Mouse (Mus musculus) inflammation-experienced regulatory T-cells, adult 6 months (primary cell): ENCODE results near the gene Tmem121b. TPM values are rescaled to one million over a fixed set of nuclear protein-coding genes. Genes with fewer than 3 reads are reported as not detected.

Experiments
- ATAC-seq: one replicate; pipeline ENCODE4 v1.8.0; 2017
- polyA plus RNA-seq, 3 experiments: library from polyadenylated mRNA; unstranded; fragments of 100-300 nt; shearing (Covaris generic); gene quantifications; one replicate each; pipeline ENCODE4 v1.2.1; 2017

The Tmem121b gene
- polyA plus RNA-seq, 3 experiments from 2014 or later = 0.41 to 0.56 TPM; not detected in 1

DNA sequence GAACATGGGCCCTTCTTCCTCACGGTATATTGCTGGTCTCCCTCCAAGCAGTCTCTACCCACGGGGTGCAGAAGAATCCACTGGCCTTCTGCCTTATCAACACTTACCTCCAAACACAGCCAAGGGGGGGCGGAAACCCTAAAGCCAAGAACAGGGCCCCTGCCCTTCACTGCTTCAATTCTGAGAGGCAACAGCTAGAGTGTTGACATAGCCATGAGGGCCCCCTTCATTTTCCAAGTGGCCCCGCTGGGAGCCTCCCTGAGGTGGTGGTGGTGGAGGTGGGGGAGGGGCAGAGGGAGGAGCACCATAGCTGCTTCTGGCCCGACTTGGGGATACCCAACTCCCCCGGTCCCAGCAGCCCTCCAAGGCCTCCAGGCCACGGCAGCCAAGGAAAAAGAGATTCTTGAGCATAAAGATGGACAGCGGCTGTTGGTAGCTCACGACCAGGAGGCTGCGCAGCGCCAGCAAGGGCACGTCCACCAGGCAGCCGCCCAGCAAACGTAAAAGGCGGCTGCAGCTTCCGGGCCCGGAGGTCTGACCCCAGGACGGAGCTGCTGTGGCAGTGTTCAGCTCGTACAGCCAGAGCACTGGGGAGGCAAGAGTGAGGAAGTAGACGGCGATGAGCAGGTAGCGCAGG is 1.6 kb downstream of the Tmem121b start:
- ATAC-seq = peak; percentile 39

DNA sequence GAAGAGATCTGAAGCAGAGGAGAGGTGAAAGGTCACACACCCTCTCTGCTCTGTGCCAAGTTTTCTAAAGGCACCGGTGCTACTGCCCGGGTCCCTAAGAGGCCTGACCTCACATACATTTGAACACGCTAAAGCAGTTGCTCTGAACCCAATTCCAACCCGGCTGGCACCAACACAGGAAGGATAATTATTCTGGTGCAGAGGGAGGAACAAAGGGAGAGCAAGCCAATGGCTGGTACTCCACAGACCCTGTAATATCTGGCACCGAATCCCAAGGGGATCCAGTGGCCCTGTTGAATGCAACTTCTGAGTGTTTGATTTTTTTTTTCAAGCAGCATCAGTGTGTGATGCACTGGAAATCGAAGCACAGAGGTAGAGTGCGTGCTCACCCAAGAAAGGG is 2.5 kb downstream of the Tmem121b start:
- ATAC-seq = no peak

DNA sequence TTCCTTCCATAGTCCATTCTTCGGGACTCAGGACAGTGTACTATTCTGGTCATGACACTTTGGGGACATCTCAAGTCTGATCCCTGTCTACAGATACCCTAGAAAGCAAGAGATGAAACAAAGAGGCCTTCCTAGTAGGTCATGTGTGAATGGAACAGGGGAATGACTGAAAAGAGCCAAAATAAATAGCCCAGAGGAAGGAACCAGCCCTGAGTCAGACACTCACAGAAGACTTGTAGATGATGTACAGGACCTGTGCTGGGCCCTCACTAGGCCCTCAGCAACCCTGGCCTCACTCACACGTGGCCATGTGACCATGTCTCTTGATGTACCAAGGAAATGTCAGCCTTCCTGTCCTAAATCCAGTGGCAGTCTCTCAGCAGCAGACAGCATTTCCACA is 4.1 kb downstream of the Tmem121b start:
- ATAC-seq = no peak

DNA sequence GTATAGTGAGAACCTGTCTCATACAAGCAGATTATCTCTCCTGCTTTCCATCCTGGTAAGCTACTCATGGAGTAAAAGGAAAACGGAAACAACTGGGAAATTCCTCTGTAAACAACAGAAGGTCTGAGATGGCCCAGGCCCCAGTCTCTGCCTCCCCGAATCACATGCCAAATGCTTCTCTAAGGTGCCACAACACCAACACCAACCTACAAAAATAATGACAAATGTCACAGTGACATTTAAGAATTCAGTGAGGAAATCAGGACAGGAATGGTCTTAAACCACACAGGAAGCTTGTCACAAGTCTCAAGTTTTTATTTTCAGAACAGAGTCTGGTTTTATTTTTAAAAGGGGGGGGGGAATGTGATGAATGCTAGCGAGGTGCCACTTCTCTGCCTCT is 5.0 kb downstream of the Tmem121b start:
- peak; percentile 29 for ATAC-seq

DNA sequence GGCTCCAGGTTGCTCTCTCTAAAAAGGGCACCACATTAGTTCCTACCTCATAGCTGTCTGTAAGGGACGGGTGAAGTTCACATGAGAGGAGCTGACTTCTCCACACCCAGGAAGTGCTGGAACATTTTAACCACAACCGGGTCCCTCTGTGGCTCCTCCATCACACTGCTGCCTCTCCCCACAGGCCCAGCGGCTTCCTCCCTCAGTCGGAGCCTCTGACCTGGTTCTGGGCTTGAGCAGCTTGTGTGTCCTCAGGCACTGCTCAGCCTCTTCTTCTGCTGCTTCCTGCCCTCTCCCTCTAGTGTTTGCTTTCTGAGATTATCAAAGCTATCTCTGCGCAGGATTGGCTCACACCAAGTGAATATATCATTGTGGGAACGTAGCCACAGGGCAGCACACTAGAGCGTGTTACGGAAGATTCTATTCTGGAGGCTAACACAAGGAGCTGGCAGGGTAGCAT is 7.5 kb downstream of the Tmem121b start:
- peak; percentile 65 for ATAC-seq

DNA sequence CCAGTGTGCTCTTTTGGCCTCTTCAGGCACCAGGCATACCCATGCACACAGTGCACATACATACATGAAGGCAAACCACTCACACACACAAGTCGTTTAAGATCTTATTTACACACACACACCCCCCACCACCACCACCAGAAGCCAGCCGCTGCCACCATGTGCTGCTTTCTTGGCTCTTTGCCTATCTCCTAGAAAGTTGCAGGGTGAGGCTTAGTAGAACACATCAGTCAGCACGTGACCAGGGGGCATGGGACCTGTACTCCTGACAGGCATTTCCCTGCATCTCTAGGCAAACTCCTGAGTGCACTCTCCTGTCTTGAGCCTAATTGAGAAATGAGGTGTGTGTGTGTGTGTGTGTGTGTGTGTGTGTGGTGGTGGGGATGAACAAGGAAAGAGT is 8.6 kb downstream of the Tmem121b start:
- no peak for ATAC-seq

DNA sequence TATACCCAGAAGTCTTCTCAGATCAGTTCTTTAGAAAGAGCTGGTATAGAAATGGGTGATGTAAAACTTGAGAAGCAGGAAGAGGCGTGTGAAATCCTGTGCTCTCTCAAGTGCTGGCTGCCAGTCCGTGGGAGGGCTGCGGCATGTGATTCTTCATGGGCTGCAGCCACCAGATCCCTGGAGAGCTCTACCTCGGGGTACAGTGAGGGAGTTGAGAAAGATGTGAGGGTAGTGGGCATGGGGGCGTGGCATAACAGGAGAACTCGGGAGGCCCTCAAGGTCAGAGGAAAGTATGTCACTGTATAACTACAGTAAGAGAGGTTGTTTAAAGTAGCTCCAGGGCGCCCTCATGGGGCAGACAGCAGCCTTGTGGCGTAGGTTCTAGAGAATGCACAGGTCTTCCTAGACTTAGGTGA is 10.4 kb downstream of the Tmem121b start:
- peak; percentile 58 for ATAC-seq

DNA sequence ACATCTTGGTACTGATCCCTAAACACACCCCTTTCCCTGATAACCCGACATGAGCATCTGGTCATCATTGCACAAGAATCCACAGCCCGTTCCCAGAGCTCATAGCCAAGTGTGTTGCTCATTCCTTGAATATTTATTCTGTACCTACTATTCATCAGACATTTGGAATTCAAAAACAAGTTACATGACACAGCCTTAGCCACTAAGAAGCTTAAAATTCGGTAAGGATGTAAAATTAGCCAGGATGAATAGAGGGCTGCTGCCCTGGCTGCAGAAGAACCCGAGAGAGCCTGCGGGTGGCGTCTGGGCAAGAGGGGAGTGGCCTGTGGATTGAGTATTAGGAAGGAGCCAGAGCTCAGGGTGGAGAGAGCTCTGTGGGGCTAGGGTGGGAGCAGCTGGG is 10.9 kb downstream of the Tmem121b start:
- ATAC-seq = peak; percentile 4

DNA sequence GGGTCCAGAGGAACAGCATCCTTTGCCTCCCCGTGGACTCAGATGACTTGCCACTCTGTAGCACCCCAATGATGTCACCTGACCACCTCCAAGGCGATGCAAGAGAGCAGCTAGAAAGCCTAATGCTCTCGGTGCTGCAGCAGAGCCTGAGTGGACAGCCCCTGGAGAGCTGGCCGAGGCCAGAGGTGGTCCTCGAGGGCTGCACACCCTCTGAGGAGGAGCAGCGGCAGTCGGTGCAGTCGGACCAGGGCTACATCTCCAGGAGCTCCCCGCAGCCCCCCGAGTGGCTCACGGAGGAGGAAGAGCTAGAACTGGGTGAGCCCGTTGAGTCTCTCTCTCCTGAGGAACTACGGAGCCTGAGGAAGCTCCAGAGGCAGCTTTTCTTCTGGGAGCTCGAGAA is 11.6 kb downstream of the Tmem121b start:
- no peak for ATAC-seq

DNA sequence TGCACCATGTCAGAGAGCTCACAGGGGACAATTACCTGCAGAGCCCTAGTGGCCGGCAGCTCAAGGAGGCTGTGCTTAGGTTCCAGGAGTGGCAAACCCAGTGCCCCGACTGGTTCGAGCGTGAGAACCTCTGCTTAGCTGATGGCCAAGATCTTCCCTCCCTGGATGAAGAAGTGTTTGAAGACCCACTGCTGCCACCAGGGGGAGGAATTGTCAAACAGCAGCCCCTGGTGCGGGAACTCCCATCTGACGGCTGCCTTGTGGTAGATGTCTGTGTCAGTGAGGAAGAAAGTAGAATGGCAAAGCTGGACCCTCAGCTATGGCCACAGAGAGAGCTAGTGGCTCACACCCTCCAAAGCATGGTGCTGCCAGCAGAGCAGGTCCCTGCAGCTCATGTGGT is 12.1 kb downstream of the Tmem121b start:
- no peak for ATAC-seq

DNA sequence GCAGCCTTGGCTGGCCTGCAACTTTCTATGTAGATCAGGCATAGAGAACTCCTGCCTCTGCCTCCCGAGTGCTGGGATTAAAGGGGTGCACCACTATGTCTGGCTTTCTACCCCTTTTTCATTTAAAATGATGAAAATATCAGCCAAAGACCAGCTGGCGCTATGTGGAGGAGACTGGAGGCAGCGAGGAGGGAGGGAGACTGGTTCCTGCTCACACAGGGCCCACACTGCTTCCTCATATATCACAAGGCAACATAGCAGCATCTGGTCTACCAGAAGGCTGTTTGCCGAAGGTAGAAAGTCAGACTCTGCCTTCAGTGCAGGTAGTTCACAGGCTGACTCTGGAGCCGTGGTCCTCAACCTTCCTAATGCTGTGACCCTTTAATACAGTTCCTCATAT is 13.2 kb downstream of the Tmem121b start:
- ATAC-seq = no peak

DNA sequence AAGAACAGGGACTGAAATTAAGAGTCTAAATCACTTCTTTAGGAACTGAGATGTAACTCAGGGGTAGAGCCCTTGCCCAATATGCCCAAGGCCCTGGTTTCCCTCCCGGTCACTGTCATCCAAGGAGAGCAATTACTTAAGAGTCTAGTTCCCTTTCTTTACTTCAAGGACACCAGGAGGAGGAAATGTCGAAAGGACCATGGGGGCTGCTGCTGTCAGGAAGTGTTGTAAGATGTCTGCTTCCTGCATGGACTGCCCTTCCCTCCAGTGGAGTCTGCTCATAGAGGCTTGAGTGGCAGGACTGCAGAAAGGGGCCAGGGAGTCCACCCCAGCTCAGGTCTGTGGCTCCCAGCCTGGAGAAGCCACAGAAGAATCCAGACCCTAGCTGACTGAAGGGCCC is 14.3 kb downstream of the Tmem121b start:
- ATAC-seq = no peak

DNA sequence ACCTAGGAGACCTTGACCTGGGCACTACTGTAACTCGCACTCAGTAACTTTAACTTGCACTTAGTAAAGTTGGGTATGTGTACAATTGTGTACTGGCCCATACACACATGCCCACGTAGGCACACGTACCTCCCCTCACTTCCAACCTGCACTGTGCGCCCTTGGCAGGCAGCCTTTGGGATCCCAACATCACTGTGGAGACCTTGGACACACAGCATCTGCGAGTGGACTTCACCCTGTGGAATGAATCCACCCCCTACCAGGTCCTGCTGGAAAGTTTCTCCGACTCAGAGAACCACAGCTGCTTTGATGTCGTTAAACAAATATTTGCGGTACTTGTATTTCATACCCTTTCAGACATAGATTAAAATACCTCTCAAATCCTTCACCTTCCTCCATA is 18.3 kb downstream of the Tmem121b start:
- ATAC-seq = no peak

DNA sequence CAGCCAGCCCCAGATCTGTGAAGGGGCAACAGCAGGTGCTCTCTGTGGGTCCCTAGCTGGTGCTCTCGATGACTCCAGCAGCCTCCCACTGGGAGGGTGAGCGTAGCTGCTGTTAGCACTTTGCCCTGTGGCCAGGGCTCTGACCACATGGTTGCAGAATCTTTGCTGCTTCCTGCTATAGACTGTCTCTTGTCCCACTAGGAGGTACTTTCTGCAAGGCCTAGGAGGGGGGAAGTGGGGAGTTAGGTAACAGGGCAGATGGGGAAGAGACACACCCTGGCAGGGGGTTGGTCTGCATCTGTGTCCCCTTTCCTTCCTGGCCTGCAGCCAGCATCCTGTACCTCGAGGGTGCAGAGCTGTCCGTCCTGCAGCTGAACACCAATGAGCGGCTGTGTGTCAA is 20.2 kb downstream of the Tmem121b start:
- no peak for ATAC-seq

DNA sequence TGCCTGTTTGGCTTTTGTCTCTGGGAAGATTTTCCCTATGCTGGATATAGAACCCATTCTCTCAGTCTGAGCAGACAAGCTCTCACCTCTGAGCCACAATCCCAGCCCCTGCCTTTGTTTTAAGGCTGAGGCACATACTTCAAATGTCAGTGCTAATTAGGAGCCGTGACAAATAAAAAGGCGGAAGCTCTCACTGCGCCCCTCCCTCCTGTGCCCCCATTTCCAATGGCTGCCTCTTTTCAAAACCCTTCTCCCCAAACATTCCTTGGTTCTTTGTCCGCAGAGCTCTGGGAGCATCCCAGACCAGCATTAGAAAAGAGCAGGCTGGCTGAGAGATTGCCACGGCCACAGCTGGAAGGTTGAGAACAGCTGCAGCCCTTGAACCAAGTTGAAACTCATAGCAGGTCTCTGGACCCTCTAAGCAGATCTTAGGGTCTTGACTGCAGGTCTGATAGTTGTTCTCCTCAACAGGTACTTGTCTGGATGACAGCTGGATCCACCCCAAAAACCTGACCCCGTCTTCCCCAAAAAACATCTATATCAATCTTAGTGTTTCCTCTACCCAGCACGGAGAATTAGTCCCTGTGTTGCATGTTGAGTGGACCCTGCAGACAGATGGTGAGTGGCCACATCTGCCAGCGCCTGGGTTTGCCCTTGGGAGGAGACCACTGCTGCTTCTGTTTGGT is 21.0 kb downstream of the Tmem121b start:
- no peak for ATAC-seq

DNA sequence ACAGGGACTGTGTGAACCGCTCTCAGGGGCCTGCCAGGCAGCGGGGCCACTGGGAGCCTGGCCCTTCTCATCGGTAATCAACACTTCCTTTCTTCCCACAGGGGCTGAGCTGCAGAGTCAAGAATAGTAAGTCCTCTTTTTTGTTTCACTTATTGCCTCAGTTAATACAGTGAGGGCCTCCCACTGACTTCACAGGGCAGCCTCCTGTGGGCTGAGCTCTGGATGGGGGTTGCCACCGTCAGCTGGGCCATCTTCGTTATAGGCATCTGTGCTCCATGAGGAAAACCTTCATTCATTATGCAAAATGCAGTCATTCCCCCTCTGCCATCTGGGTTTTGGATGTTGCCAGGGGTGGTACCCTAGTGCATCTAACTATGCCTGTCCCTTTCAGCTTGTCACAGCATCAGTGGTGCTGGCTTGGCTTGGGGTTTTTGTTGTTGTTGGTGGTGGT is 21.6 kb downstream of the Tmem121b start:
- ATAC-seq = no peak

DNA sequence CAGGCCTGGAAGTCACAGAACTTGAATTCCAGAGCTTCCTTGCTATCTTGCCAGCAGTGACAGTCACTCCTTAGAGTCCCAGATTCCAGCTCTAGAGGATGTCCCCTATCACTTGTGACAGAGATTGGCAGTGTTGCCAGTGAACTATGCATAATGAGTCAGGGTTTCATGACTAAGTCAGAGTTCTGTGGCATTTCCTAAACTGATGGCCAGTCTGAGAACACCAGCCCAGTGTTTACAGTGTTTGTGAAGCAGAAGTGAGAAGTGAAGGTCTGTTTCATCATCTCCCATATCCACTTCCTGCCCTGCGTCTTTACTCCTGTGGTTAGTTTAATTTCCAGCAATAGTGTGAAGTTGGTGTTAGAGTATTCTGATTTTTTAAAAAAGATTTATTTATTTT is 22.9 kb downstream of the Tmem121b start:
- ATAC-seq = peak; percentile 33

DNA sequence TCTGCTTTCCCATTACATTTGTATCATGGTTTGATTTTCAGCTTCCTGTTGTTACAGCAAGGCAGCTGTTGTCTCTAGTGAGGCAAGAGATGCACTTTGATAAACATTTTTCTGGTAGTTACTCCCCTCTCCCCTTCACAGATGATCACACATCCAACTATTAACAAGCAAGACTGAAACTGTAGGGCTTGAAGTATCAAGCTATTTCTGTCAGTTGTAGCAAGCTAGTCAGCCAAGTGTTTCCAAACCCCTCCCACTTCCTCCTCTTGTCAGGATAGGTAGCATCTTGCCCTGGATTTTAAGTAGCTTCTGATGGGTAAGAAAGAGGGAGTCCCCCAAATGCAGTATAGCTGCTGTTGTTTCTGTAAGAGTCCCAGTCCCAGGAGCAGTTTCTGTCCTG is 23.8 kb downstream of the Tmem121b start:
- ATAC-seq = no peak

DNA sequence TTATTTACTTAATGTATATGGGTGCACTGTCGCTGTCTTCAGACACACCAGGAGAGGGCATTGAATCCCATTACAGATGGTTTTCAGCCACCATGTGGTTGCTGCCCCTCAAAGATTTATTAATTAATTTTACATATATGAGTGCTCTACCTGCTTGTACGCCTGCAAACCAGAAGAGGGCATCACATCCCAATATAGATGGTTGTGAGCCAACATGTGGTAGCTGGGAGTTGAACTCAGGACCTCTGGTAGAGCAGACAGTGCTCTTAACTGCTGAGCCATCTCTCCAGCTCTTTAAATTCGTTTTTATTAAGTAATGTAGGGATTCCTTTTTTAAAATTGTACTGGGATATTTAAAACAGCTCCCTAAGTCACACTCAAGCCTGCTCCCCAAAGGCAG is 24.3 kb downstream of the Tmem121b start:
- ATAC-seq = no peak

DNA sequence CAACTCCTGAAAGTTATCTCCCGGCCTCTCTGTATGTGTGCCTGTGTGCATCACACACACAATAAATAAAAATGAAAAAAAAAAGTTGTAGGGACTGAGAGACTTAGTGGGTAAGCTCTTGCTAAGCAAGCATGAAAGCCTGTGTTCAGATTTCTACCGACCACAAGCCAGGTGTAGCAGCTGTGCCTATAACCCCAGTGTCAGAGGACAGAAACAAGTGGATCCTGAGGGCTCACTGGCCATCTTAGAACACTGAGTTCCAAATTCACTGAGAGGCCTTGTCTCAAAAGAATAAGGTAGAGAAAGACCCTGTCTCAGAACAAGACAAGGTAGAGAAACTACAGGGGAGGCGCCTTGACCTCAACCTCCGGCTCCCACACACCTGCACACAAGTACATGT is 25.3 kb downstream of the Tmem121b start:
- no peak for ATAC-seq

DNA sequence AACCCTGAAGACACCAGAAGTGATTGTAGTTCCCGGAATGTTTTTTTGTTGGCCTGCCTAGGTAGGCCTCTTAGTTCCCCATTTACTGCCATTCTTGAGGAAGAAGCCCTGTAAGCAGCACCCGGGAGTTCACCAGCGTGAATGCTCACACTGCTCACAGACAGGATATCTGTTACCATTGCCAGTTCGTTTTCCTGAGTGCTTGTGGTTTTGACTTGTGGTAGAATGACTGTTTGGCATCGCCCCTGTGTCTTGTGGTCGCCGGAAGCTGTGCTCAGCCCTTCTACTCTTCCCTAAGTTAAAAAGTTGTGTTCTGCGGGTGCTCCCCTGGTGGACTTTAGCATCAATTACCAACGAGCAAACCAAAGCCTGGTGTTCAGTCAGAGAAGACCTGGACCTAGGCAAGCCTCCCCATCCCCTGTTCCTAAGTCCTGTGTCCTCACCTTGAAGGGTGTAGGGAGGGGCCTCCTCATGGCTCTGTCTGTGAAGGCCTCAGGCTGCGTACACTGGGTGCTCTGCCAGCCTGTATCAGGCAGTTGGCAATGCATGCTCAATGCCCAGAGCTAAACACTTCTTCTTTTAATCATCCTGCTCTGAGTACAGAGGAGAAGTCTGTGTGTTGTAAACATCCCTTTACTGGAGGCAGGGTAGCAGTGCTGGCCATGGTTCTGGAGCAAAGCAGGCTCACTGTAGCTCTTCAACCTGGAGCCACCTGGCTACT is 26.8 kb downstream of the Tmem121b start:
- ATAC-seq = peak; percentile 75

DNA sequence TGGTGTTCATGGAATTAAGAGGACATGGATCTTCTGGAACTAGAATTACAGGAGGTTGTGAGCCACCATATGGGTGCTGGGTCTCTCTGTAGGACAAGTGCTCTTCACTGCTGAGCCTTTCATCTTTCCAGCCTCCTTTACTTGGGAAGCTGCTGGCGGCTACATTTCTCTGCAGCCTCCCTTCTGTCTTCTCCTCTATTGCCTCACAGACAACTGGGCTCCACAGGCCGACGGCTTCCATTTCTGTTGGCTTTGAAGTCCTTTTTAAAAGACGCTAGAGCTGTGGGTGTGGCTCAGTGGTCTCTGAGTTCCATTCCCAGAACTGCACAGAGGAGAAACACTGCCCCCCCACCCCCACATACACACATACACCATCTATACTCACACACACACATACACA is 28.2 kb downstream of the Tmem121b start:
- no peak for ATAC-seq

DNA sequence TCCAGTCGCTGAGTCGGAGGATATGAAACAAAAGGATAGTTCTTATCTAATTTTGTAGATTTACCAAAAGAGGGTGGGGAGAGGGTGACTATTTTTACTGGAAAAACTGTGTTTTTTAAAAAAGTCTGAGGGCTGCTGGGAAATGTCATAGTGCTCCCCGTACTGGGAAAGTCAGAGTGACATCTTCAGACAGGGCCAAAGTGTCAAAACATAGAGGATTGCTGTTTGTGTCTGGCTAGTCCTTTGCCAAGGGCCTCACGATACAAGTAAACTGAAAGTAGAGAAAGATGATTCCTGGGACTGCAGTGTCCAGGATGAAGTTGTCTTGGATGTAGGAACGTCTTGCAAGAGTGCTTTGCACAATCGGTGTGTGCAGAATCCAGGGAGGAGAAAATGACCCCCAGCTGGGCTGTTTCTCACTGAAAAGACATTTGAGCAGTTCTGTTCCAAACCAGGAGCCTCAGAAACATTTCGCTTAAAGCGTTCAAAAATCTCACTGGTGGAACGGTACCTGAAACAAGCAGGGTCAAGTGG is 29.1 kb downstream of the Tmem121b start:
- ATAC-seq = no peak

DNA sequence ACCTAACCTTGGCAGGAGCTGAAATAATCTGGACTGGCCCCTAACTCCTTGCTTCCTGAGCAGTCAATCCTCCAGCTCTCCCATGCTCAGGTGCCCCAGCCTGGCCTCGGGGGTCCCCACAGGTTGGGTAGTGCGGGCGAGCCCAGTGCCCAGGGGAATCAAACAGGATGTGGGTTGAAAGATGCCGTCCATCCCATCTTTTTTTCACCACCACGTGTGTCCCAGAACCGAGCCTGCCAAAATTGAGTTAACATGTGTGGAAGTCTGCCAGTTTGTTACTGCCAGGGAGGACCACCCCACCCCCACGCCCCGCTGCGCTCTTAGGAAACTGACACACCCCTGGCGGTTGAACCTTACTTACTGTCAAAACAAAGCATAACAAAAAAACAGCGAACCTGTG is 29.7 kb downstream of the Tmem121b start:
- peak; percentile 46 for ATAC-seq
